Mouse (Mus musculus): Measurements from ENCODE around the gene Tnfrsf8. TPM values are rescaled to one million over a fixed set of nuclear protein-coding genes. Genes with fewer than 3 reads are reported as not detected.
A peak's percentile ranks its signal among the peaks of the same experiment; 100 is the strongest.

The Tnfrsf8 gene
- total RNA-seq, 1 experiment: 5.1 TPM

GRCm38 (mm10) chr4:145246173-145247011 is 68.6 kb downstream of the Tnfrsf8 start, which contains the start of gene Tnfrsf1b:
TSS of gene Tnfrsf1b (minus strand) at chr4:145246870.
- peak; percentile 59 for DNase-seq (ENCODE audit: low read depth, low spot score)
- Histone ChIP-seq H3K27ac (ENCODE audit: insufficient read depth, low read depth, low read length, poor library complexity, severe bottlenecking) (no peak within 1 kb of the TSS), H3K4me1 (ENCODE audit: control insufficient read depth in 2 of 2, insufficient read depth in 2 of 2, low read length in 2 of 2, poor library complexity in 1 of 2) (peaks cover 4 to 14% of the 10 kb centered on the region in 2 experiments; a peak in 1 of 4 replicates), H3K9ac (ENCODE audit: insufficient read depth, low read depth, low read length, poor library complexity, severe bottlenecking) (peak within 1 kb of the TSS; percentile 77), H3K36me3 (ENCODE audit: control insufficient read depth, insufficient read depth, low read length, poor library complexity, severe bottlenecking) (no peaks in the 10 kb centered on the region), H3K9me3 (ENCODE audit: control insufficient read depth, insufficient read depth, low read depth, low read length) (no peaks in the 10 kb centered on the region), H3K4me3 (ENCODE audit: insufficient read depth in 1 of 2, low read depth in 1 of 2, low read length in 2 of 2, poor library complexity in 1 of 2, severe bottlenecking in 1 of 2) (peak within 1 kb of the TSS; percentile 78 to 87)
- TF ChIP-seq CHD2 (IDR thresholded peaks at IDR 0.05; ENCODE audit: low read depth, low read length): no peak
- TF ChIP-seq ZNF384 (IDR thresholded peaks at IDR 0.05; ENCODE audit: low read depth, low read length): no peak
- TF ChIP-seq MAFK (IDR thresholded peaks at IDR 0.05; ENCODE audit: insufficient read depth, low read depth, low read length): no peak
- no peak for TF ChIP-seq ZC3H11A (IDR thresholded peaks at IDR 0.05; ENCODE audit: borderline replicate concordance, low read depth, low read length)
- TF ChIP-seq HCFC1 (IDR thresholded peaks at IDR 0.05; ENCODE audit: borderline replicate concordance, insufficient read depth, low read length): no peak
- in situ Hi-C loops (cut with MboI; ENCODE audit: low sequenced_read_pairs in 2 of 2, unreplicated experiment in 2 of 2): no loop called here

GRCm38 (mm10) chr4:145245581-145245980 is 69.4 kb downstream of the Tnfrsf8 start:
- Histone ChIP-seq H3K9me3 (ENCODE audit: control insufficient read depth, insufficient read depth, low read depth, low read length) (no peaks in the 10 kb centered on the region), H3K4me1 (ENCODE audit: control insufficient read depth in 2 of 2, insufficient read depth in 2 of 2, low read length in 2 of 2, poor library complexity in 1 of 2) (peaks cover 3 to 12% of the 10 kb centered on the region in 2 experiments; a peak in 1 of 4 replicates), H3K27ac (ENCODE audit: insufficient read depth, low read depth, low read length, poor library complexity, severe bottlenecking) (no peak overlapping the region), H3K36me3 (ENCODE audit: control insufficient read depth, insufficient read depth, low read length, poor library complexity, severe bottlenecking) (no peaks in the 10 kb centered on the region), H3K9ac (ENCODE audit: insufficient read depth, low read depth, low read length, poor library complexity, severe bottlenecking) (no peak overlapping the region), H3K4me3 (ENCODE audit: insufficient read depth in 1 of 2, low read depth in 1 of 2, low read length in 2 of 2, poor library complexity in 1 of 2, severe bottlenecking in 1 of 2) (peak overlapping the region in 1 of 2 experiments; percentile 87; a peak in 2 of 4 replicates)
- no peak for DNase-seq (ENCODE audit: low read depth, low spot score)
- in situ Hi-C loops (cut with MboI; ENCODE audit: low sequenced_read_pairs in 2 of 2, unreplicated experiment in 2 of 2): no loop called here
- TF ChIP-seq MAFK (IDR thresholded peaks at IDR 0.05; ENCODE audit: insufficient read depth, low read depth, low read length) (no peak), ZC3H11A (IDR thresholded peaks at IDR 0.05; ENCODE audit: borderline replicate concordance, low read depth, low read length) (no peak), HCFC1 (IDR thresholded peaks at IDR 0.05; ENCODE audit: borderline replicate concordance, insufficient read depth, low read length) (no peak), ZNF384 (IDR thresholded peaks at IDR 0.05; ENCODE audit: low read depth, low read length) (no peak), CHD2 (IDR thresholded peaks at IDR 0.05; ENCODE audit: low read depth, low read length) (no peak)

GRCm38 (mm10) chr4:145244676-145245075 is 70.3 kb downstream of the Tnfrsf8 start:
- in situ Hi-C loops (cut with MboI; ENCODE audit: low sequenced_read_pairs in 2 of 2, unreplicated experiment in 2 of 2): no loop called here
- Histone ChIP-seq H3K4me1 (ENCODE audit: control insufficient read depth in 2 of 2, insufficient read depth in 2 of 2, low read length in 2 of 2, poor library complexity in 1 of 2) (peaks cover 3 to 7% of the 10 kb centered on the region in 2 experiments; a peak in 1 of 4 replicates), H3K27ac (ENCODE audit: insufficient read depth, low read depth, low read length, poor library complexity, severe bottlenecking) (no peak overlapping the region), H3K9ac (ENCODE audit: insufficient read depth, low read depth, low read length, poor library complexity, severe bottlenecking) (no peak overlapping the region), H3K4me3 (ENCODE audit: insufficient read depth in 1 of 2, low read depth in 1 of 2, low read length in 2 of 2, poor library complexity in 1 of 2, severe bottlenecking in 1 of 2) (no peak overlapping the region), H3K36me3 (ENCODE audit: control insufficient read depth, insufficient read depth, low read length, poor library complexity, severe bottlenecking) (no peaks in the 10 kb centered on the region), H3K9me3 (ENCODE audit: control insufficient read depth, insufficient read depth, low read depth, low read length) (no peaks in the 10 kb centered on the region)
- no peak for DNase-seq (ENCODE audit: low read depth, low spot score)
- TF ChIP-seq HCFC1 (IDR thresholded peaks at IDR 0.05; ENCODE audit: borderline replicate concordance, insufficient read depth, low read length) (no peak), ZC3H11A (IDR thresholded peaks at IDR 0.05; ENCODE audit: borderline replicate concordance, low read depth, low read length) (no peak), CHD2 (IDR thresholded peaks at IDR 0.05; ENCODE audit: low read depth, low read length) (no peak), ZNF384 (IDR thresholded peaks at IDR 0.05; ENCODE audit: low read depth, low read length) (no peak), MAFK (IDR thresholded peaks at IDR 0.05; ENCODE audit: insufficient read depth, low read depth, low read length) (no peak)

- Histone ChIP-seq H3K9ac (ENCODE audit: insufficient read depth, low read depth, low read length, poor library complexity, severe bottlenecking) (no peak overlapping the region), H3K4me3 (ENCODE audit: insufficient read depth in 1 of 2, low read depth in 1 of 2, low read length in 2 of 2, poor library complexity in 1 of 2, severe bottlenecking in 1 of 2) (no peak overlapping the region), H3K4me1 (ENCODE audit: control insufficient read depth in 2 of 2, insufficient read depth in 2 of 2, low read length in 2 of 2, poor library complexity in 1 of 2) (peaks cover 0 to 6% of the 10 kb centered on the region in 2 experiments; a peak in 1 of 4 replicates), H3K9me3 (ENCODE audit: control insufficient read depth, insufficient read depth, low read depth, low read length) (no peaks in the 10 kb centered on the region), H3K36me3 (ENCODE audit: control insufficient read depth, insufficient read depth, low read length, poor library complexity, severe bottlenecking) (no peaks in the 10 kb centered on the region), H3K27ac (ENCODE audit: insufficient read depth, low read depth, low read length, poor library complexity, severe bottlenecking) (no peak overlapping the region)
- no peak for TF ChIP-seq MAFK (IDR thresholded peaks at IDR 0.05; ENCODE audit: insufficient read depth, low read depth, low read length)
- no peak for TF ChIP-seq HCFC1 (IDR thresholded peaks at IDR 0.05; ENCODE audit: borderline replicate concordance, insufficient read depth, low read length)
- no peak for TF ChIP-seq CHD2 (IDR thresholded peaks at IDR 0.05; ENCODE audit: low read depth, low read length)
- TF ChIP-seq ZC3H11A (IDR thresholded peaks at IDR 0.05; ENCODE audit: borderline replicate concordance, low read depth, low read length): no peak
- no peak for TF ChIP-seq ZNF384 (IDR thresholded peaks at IDR 0.05; ENCODE audit: low read depth, low read length)
- no peak for DNase-seq (ENCODE audit: low read depth, low spot score)
- in situ Hi-C loops (cut with MboI; ENCODE audit: low sequenced_read_pairs in 2 of 2, unreplicated experiment in 2 of 2): no loop called here
Measured at GRCm38 (mm10) chr4:145242719-145243350, 72.1 kb downstream of the Tnfrsf8 start.
